Mouse (Mus musculus) limb, embryonic 13.5 days (tissue): Measurements from ENCODE around the gene Myl3. TPM values are rescaled to one million over a fixed set of nuclear protein-coding genes. Genes with fewer than 3 reads are reported as not detected.

ENCODE experiments used
- ATAC-seq: fragments of 200-750 bp; cut with Nextera tagmentation; 2 replicates; pipeline ENCODE4 v1.8.0; 2017; ENCODE audit warnings: low read depth, moderate number of reproducible peaks, moderate TSS enrichment; ENCODE audit not compliant: low FRiP score
- H3K27ac ChIP-seq: fragments of 300-500 bp; sonication (generic); 2 replicates; pipeline ENCODE4 v1.5.1; 2015; ENCODE audit warnings: inconsistent platforms, mild to moderate bottlenecking, moderate library complexity
- H3K27me3 ChIP-seq: fragments of 300-500 bp; sonication (generic); 2 replicates; pipeline ENCODE4 v1.6.1; 2015; ENCODE audit warnings: mild to moderate bottlenecking, inconsistent platforms
- H3K36me3 ChIP-seq: fragments of 300-500 bp; sonication (generic); 2 replicates; pipeline ENCODE4 v1.6.1; 2015; ENCODE audit warnings: inconsistent platforms, mild to moderate bottlenecking, moderate library complexity
- H3K4me1 ChIP-seq: fragments of 300-500 bp; sonication (generic); 2 replicates; pipeline ENCODE4 v1.6.1; 2015; ENCODE audit warnings: inconsistent platforms
- H3K4me2 ChIP-seq: fragments of 300-500 bp; sonication (generic); replicated peaks from 2 replicates; pipeline ENCODE4 v1.6.1; 2015; ENCODE audit warnings: inconsistent platforms, mild to moderate bottlenecking, moderate library complexity
- H3K4me3 ChIP-seq: fragments of 300-500 bp; sonication (generic); 2 replicates; pipeline ENCODE4 v1.5.1; 2015; ENCODE audit warnings: moderate library complexity, mild to moderate bottlenecking, inconsistent platforms
- H3K9ac ChIP-seq: fragments of 300-500 bp; sonication (generic); 2 replicates; pipeline ENCODE4 v1.6.1; 2015; ENCODE audit warnings: mild to moderate bottlenecking, inconsistent platforms
- H3K9me3 ChIP-seq: fragments of 300-500 bp; sonication (generic); 2 replicates; pipeline ENCODE4 v1.6.1; 2016; ENCODE audit warnings: inconsistent platforms
- WGBS: fragments of 180-500 bp; shearing (Covaris S2); methylation state at CpG from one replicate; pipeline ENCODE4 v1.1.7; 2015; 5-methylcytosine and 5-hydroxymethylcytosine counted together
- polyA plus RNA-seq: library from polyadenylated mRNA; unstranded; fragments of >200 nt; fragmentation: Nextera tagmentation; extraction: Ambion mirVana; gene quantifications from 2 replicates; pipeline ENCODE4 v1.2.1, GENCODE M21; 2015

Myl3 gene
- polyA plus RNA-seq, 1 experiment from 2014 or later: 4.8 TPM

- H3K9me3 ChIP-seq: no peaks in the 10 kb centered on the region
- peak overlapping the region; percentile 78 for H3K27ac ChIP-seq
- peak overlapping the region; percentile 35 for H3K4me3 ChIP-seq
- ATAC-seq: no peak
- peak overlapping the region; percentile 75 for H3K4me2 ChIP-seq
- peaks cover 43% of the 10 kb centered on the region for H3K27me3 ChIP-seq
- peaks cover 35% of the 10 kb centered on the region for H3K36me3 ChIP-seq
- 8% methylated on average over 8 of the region's 8 CpGs for WGBS
- peak overlapping the region; percentile 56; the same call in 1 of the 2 replicates for H3K9ac ChIP-seq
- H3K4me1 ChIP-seq: peaks cover 82% of the 10 kb centered on the region
These were observed 8.6 kb upstream of the Myl3 start for GRCm38 (mm10) chr9:110733102-110733501.

DNA sequence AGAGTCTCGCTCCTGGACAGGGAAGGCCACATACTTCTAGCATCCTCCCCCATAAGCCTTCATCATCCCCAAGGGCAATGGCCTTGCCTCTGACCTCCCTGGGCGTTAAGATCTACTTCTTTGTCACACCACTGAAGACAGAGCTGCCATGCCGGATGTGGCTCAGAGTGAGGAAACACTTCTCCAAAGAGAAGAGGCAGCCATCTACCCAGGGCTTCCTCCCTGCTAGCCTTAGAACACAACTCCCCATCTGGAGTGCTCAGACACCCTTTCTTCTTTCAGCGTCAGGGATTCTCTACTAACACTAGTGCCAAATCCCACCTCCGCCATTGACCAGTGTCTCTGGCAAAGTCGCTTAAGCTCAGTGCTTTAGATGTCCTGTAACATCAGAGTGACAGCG is 7.5 kb upstream of the Myl3 start:
- no peak overlapping the region for H3K9ac ChIP-seq
- no peak for ATAC-seq
- peaks cover 92% of the 10 kb centered on the region for H3K4me1 ChIP-seq
- H3K4me3 ChIP-seq: no peak overlapping the region
- no peaks in the 10 kb centered on the region for H3K9me3 ChIP-seq
- peaks cover 34% of the 10 kb centered on the region for H3K27me3 ChIP-seq
- 79% methylated on average over 7 of the region's 7 CpGs for WGBS
- H3K36me3 ChIP-seq: peaks cover 35% of the 10 kb centered on the region
- no peak overlapping the region for H3K27ac ChIP-seq
- H3K4me2 ChIP-seq: peak overlapping the region; percentile 75

GRCm38 (mm10) chr9:110736362-110736761 is 5.3 kb upstream of the Myl3 start:
- Histone ChIP-seq H3K9me3 (no peaks in the 10 kb centered on the region), H3K4me3 (0 out of 2 replicates have a peak overlapping the region, but pooled peaks have one; percentile 1), H3K9ac (peak overlapping the region; percentile 26; the same call in 1 of the 2 replicates), H3K27ac (peak overlapping the region; percentile 58; the same call in 1 of the 2 replicates), H3K36me3 (peaks cover 23% of the 10 kb centered on the region), H3K4me2 (peak overlapping the region; percentile 38), H3K4me1 (peaks cover 97% of the 10 kb centered on the region), H3K27me3 (peaks cover 37% of the 10 kb centered on the region)
- no peak for ATAC-seq
- 30% methylated on average over 9 of the region's 9 CpGs for WGBS

- no peak overlapping the region for H3K27ac ChIP-seq
- H3K9me3 ChIP-seq: no peaks in the 10 kb centered on the region
- no peak overlapping the region for H3K9ac ChIP-seq
- 26% methylated on average over 1 of the region's 1 CpGs for WGBS
- H3K4me1 ChIP-seq: peaks cover 87% of the 10 kb centered on the region
- peaks cover 37% of the 10 kb centered on the region for H3K27me3 ChIP-seq
- no peak overlapping the region for H3K4me3 ChIP-seq
- H3K36me3 ChIP-seq: peaks cover 21% of the 10 kb centered on the region
- H3K4me2 ChIP-seq: 0 out of 2 replicates have a peak overlapping the region, but pooled peaks have one; percentile 7
- no peak for ATAC-seq
These were observed 3.6 kb upstream of the Myl3 start for GRCm38 (mm10) chr9:110738054-110738453.

- Histone ChIP-seq H3K9me3 (no peaks in the 10 kb centered on the region), H3K4me2 (peak overlapping the region; percentile 80), H3K27ac (no peak overlapping the region), H3K4me3 (peak overlapping the region; percentile 83), H3K36me3 (peaks cover 21% of the 10 kb centered on the region), H3K9ac (peak overlapping the region; percentile 94), H3K4me1 (peaks cover 75% of the 10 kb centered on the region), H3K27me3 (peaks cover 36% of the 10 kb centered on the region)
- WGBS: 85% methylated on average over 7 of the region's 7 CpGs
- ATAC-seq: no peak
These were observed 1.7 kb upstream of the Myl3 start for GRCm38 (mm10) chr9:110739961-110740360.

DNA sequence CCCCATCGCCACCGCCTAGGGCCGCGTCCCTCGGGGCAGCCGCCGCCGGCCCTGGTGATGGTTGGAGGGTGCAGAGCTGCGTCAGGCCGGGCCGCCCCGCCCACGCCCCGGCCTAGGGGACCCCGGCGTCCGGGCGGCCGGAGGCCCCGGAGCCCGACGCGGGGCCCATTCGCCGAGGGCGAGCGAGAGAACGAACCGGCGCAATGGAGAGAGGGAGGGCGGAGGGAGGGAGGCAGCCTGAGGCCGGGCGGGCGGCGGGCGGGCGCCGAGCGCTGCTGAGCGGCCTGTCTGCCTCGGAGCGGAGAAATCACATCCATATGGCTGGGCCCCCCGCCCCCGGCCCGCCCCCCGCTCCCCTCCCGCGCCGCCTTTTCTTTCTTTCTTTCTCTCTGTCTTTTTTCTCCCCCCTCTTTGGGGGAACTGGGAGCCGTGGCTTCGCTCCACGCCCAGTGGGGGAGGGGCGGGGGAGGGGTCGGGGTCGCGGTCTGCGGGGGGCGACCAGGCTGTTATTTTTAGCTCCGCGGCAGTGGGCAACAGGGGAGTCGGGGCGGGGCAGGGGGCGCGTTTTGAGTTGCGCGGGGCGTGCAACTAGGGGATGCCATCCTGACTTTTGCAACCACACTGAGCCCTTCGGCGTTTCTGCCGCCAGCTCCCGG is 762 bp downstream of the Myl3 start:
- H3K4me1 ChIP-seq: peaks cover 75% of the 10 kb centered on the region
- WGBS: 1% methylated on average over 61 of the region's 71 CpGs

DNA sequence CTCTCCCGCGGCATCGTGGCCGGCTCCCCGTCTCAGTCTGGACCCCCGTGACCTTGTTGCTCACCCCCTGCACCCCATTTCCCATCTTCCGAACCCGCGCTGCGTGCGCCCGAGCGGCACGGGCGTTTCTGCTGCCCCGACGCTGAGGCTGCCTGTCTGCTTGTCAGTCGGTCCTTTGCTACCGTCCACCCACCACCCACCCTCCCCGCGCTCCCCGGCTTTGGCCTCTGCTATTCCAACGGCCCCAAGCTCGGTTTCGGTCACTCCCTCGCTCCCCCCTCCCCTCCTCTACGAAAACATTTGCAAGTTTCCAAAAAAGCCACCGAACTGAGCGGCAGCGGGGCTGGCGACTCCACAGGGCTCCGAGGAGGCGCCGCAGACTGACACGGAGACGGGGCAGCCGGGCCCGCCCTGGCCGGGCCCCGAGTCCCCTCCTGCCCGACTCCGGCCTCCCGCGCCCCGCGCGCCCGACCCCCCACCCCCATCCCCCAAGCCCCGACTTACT is 1.3 kb downstream of the Myl3 start:
- ATAC-seq: peak; percentile 21
- no peaks in the 10 kb centered on the region for H3K9me3 ChIP-seq
- H3K36me3 ChIP-seq: peaks cover 21% of the 10 kb centered on the region
- WGBS: 1% methylated on average over 47 of the region's 49 CpGs
- H3K27ac ChIP-seq: peak overlapping the region; percentile 97
- H3K27me3 ChIP-seq: peaks cover 33% of the 10 kb centered on the region
- H3K4me2 ChIP-seq: peak overlapping the region; percentile 80
- peak overlapping the region; percentile 94 for H3K9ac ChIP-seq
- H3K4me1 ChIP-seq: peaks cover 75% of the 10 kb centered on the region
- peak overlapping the region; percentile 83 for H3K4me3 ChIP-seq

More for the DNA sequence above, 762 bp downstream of the Myl3 start:
- H3K27ac ChIP-seq: peak overlapping the region; percentile 97
- H3K27me3 ChIP-seq: peaks cover 33% of the 10 kb centered on the region
- peak; percentile 74 for ATAC-seq
- H3K9me3 ChIP-seq: no peaks in the 10 kb centered on the region
- peak overlapping the region; percentile 80 for H3K4me2 ChIP-seq
- H3K4me3 ChIP-seq: peak overlapping the region; percentile 83
- peak overlapping the region; percentile 94 for H3K9ac ChIP-seq
- peaks cover 21% of the 10 kb centered on the region for H3K36me3 ChIP-seq

GRCm38 (mm10) chr9:110743456-110744323 is 2.0 kb downstream of the Myl3 start:
- Histone ChIP-seq H3K27ac (peak overlapping the region; percentile 97), H3K4me2 (peak overlapping the region; percentile 80), H3K9ac (peak overlapping the region; percentile 94), H3K4me1 (peaks cover 75% of the 10 kb centered on the region), H3K27me3 (peaks cover 33% of the 10 kb centered on the region), H3K4me3 (peak overlapping the region; percentile 83), H3K36me3 (peaks cover 14% of the 10 kb centered on the region), H3K9me3 (no peaks in the 10 kb centered on the region)
- 3% methylated on average over 51 of the region's 63 CpGs for WGBS
- ATAC-seq: peak; percentile 20; the same call in 1 of the 2 replicates

DNA sequence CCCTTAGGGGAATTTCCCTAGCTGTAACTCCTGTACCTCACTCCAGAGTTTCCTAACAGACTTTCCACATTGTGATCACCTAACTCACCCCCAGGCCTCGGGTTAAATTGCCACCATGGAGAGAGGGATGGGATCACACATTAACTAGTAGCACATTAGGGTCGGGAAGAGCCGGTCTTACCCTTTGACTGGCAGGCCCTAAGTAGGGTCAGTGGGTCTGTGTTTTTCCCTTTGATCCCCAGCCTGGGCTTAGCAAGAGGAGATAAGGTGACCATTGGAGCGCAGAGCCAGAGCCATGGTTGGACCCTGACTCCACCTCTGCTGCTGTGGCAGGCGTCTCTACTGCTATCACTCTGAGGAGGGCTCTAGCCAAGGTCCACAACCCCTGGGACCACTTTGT is 4.1 kb downstream of the Myl3 start:
- H3K9ac ChIP-seq: no peak overlapping the region
- peak overlapping the region; percentile 2; the same call in 1 of the 2 replicates for H3K4me2 ChIP-seq
- no peaks in the 10 kb centered on the region for H3K36me3 ChIP-seq
- peaks cover 31% of the 10 kb centered on the region for H3K27me3 ChIP-seq
- no peaks in the 10 kb centered on the region for H3K9me3 ChIP-seq
- peaks cover 75% of the 10 kb centered on the region for H3K4me1 ChIP-seq
- 17% methylated on average over 5 of the region's 5 CpGs for WGBS
- H3K4me3 ChIP-seq: no peak overlapping the region
- H3K27ac ChIP-seq: no peak overlapping the region
- ATAC-seq: no peak

DNA sequence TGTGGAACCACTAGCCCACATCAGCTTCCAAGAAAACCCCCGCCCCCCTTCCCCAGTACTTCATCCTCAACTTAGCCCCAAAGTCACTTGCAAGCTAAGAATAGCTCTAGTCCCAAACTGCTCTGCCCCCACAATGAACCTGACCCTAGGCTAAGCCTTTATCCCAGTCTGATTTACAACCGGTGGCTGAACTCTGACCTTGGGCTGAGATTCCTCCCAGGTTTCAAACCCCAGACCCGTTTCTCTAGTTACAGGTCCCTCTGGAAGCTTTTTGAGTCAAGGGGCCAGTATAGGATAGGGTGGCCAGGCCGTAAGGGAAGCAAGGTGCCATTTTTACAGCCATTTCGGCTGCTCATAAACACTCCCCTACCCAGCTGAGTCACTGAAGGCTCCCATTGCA is 4.6 kb downstream of the Myl3 start:
- Histone ChIP-seq H3K4me1 (peaks cover 75% of the 10 kb centered on the region), H3K27me3 (peaks cover 27% of the 10 kb centered on the region), H3K9me3 (no peaks in the 10 kb centered on the region), H3K4me3 (no peak overlapping the region), H3K27ac (peak overlapping the region; percentile 74; the same call in 1 of the 2 replicates), H3K9ac (no peak overlapping the region), H3K36me3 (no peaks in the 10 kb centered on the region), H3K4me2 (peak overlapping the region; percentile 2; the same call in 1 of the 2 replicates)
- WGBS: 13% methylated on average over 5 of the region's 5 CpGs
- ATAC-seq: no peak

DNA sequence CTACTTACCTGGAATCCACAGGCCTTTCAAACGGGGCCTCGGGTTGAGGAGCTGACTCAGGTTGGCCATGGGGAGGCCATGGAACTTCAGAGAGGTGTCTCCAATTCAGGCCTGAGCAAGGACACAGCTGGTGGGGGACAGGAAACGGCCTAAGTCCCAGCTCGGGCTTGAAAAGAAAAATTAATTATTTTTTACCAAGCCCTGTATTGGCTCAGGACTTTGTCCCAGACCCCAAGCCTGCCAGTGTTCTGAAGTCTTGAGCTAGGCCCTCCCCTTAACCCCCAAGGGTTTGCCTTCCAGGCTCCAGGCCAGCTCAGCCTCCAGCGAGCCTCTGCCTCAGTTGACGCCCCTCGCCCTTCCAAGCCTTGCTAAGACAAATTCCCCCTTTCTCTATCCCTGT is 5.3 kb downstream of the Myl3 start, which contains the start of gene Pth1r:
Gene Pth1r (minus strand): TSS at position 185 of the 400 bp plus-strand sequence.
- Histone ChIP-seq H3K4me1 (peaks cover 75% of the 10 kb centered on the region), H3K9me3 (no peaks in the 10 kb centered on the region), H3K36me3 (no peaks in the 10 kb centered on the region), H3K4me3 (no peak within 1 kb of the TSS), H3K27me3 (peaks cover 27% of the 10 kb centered on the region), H3K4me2 (peak within 1 kb of the TSS; percentile 2), H3K27ac (peak within 1 kb of the TSS; percentile 74; the same call in 1 of the 2 replicates), H3K9ac (peak within 1 kb of the TSS; percentile 26; the same call in 1 of the 2 replicates)
- 36% methylated on average over 7 of the region's 7 CpGs for WGBS
- no peak for ATAC-seq
